Mouse (Mus musculus) monocyte, adult 59 days (primary cell): Measurements from ENCODE around the gene Cnga2. TPM values are rescaled to one million over a fixed set of nuclear protein-coding genes. Genes with fewer than 3 reads are reported as not detected.

Experiments used
- total RNA-seq, 2 experiments: library from RNA; stranded (reverse); gene quantifications; one replicate each; pipeline ENCODE4 v1.2.4; 2023

Cnga2 gene
- not detected for total RNA-seq

GRCm38 (mm10) chrX:71991549-71991948, at the start of gene Cnga2:
Cnga2 (plus strand) TSS chrX:71991849.

DNA sequence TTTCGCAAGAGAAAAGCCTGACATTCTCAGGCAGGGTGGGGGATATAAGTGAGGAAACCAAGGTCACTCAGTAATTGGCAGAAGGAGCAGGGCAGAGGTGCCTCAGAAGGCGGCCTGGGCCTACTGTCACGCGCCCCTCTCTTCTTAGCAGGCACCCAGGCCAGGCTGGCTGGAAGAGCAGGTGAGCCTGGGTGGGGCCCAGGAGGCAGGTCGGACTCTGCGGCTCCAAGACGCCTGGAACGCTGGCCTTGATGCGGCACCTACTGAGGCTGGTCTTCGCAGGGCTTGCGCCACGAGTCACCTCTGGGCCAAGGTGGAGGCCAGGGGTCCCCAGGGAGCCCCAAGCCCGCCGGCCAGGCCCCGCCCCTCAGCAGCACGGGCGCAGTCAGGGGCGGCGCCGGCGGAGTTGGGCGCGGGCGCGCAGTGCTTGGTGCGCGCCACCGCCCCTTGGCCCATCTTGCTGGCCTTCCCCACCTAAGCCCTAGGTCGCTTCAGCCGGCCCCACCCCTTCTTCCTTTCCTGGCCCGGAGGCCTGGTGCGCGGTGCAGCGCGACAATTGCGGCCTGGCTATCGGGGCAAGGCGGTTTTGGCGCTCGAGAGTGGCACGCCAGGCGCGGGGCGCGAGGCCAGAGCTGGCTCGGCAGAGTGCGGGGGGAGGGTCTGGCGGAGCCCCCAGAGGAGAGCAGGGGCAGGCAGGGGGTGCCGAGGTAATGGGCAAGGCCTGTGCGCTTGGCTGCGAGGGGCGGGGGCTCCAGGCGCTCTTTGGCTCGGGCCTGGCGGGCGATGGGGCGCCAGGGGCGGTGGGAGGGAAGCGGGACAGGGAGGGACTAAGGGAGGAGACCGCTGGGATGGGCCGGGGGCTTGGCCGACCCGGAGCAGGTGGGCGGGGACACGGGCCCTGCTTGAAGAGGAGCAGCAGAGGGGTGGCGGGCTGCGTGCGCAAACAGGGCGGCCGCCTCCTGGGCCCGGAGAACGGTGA, 29.3 kb upstream of the Cnga2 start, which contains the start of gene Prrg3:
Gene Prrg3 (plus strand): TSS at position 552 of the 979 bp plus-strand sequence.

GRCm38 (mm10) chrX:71972686-71973085, 19.0 kb upstream of the Cnga2 start, which contains the start of gene Fate1:
Fate1 (plus strand) TSS chrX:71972986.

Other genes starting within 250 kb of the Cnga2 start
- gene Vma21, start 175.9 kb upstream of the Cnga2 start, total RNA-seq = 10 to 100 TPM; 12.6 to 18.2 TPM
- gene Gm1141, start 70.8 kb upstream of the Cnga2 start, total RNA-seq = under 1 TPM in 1 of 2 experiments, not detected in 1; 0.21 TPM
- gene Prrg3, start 29.2 kb upstream of the Cnga2 start, total RNA-seq = not detected
- not detected for gene Fate1, start 18.9 kb upstream of the Cnga2 start, total RNA-seq
- gene Magea4, start 230.2 kb downstream of the Cnga2 start, total RNA-seq = not detected